Mouse (Mus musculus): ENCODE measurements around the gene Foxk2.
A peak's percentile ranks its signal among the peaks of the same experiment; 100 is the strongest.

DNA sequence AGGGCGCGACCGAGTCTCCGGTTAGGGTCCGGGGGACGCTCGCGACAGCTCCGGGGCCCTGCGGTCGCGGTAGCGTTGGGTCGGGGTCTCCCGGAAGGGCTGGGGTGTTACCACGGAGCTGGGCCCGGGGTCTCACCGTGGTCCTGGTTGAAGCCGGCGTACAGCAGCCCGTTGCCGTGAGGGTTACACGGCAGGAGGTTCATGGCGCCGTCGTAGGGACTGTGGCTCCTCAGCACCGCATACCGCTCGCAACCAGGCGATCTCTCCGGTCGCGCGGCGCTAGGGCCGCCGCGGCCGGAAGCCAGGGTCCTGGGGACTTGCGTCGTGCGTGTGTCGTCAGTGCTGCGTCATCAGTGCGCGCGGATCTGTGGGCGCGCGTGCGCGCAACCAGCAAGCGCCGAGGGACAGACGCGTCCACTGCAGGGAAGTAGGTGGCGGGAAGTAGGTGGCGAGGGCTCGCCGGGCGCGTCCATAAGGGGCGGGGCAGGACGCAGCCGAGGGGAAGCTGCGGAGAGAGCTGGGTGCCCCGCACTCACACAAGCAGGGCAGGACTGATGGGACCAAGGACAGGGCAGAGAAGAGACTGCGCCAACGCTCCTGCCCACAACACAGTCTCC lies 94.4 kb downstream of the Foxk2 start, which contains the start of gene Wdr45b:
- no peak for TF ChIP-seq MAFK (IDR thresholded peaks at IDR 0.05; ENCODE audit: insufficient read depth, low read depth, low read length)
- peak; percentile 89 for TF ChIP-seq HCFC1 (IDR thresholded peaks at IDR 0.05; ENCODE audit: borderline replicate concordance, insufficient read depth, low read length)
- TF ChIP-seq CHD2 (IDR thresholded peaks at IDR 0.05; ENCODE audit: low read depth, low read length): no peak
- TF ChIP-seq ZNF384 (IDR thresholded peaks at IDR 0.05; ENCODE audit: low read depth, low read length): no peak
- TF ChIP-seq ZC3H11A (IDR thresholded peaks at IDR 0.05; ENCODE audit: borderline replicate concordance, low read depth, low read length): no peak

Data from ES-E14 (cell line).